Mouse (Mus musculus) MEL (cell line): ENCODE results near the gene Cadps2.

ENCODE experiments used
- EP300 ChIP-seq, 2 experiments: IDR thresholded peaks; 2 replicates each; pipeline ENCODE4 v1.6.1; 2011; ENCODE audit warnings: improper control_type of control experiment in 2 of 2, low read length in 2 of 2, low read depth in 1 of 2, mild to moderate bottlenecking in 1 of 2
- MEF2A ChIP-seq: IDR thresholded peaks from 2 replicates; pipeline ENCODE4 v1.6.1; 2014; ENCODE audit warnings: low read depth, mild to moderate bottlenecking, inconsistent platforms, low read length, improper control_type of control experiment; ENCODE audit not compliant: poor library complexity, insufficient replicate concordance, severe bottlenecking; ENCODE audit errors: extremely low read depth
- MXI1 ChIP-seq: IDR thresholded peaks from 2 replicates; pipeline ENCODE4 v1.6.1; 2011; ENCODE audit warnings: mild to moderate bottlenecking, low read depth, low read length, improper control_type of control experiment
- POLR2A ChIP-seq, 2 experiments: IDR thresholded peaks; 2 replicates each; pipeline ENCODE4 v1.6.1; 2011 to 2012; ENCODE audit warnings: low read length in 2 of 2, mild to moderate bottlenecking in 2 of 2, control low read depth in 1 of 2, improper control_type of control experiment in 1 of 2, low read depth in 1 of 2, moderate library complexity in 1 of 2; ENCODE audit not compliant: control insufficient read depth in 1 of 2, insufficient read depth in 1 of 2, poor library complexity in 1 of 2
- POLR2AphosphoS2 ChIP-seq: IDR thresholded peaks from 2 replicates; pipeline ENCODE4 v1.6.1; 2011; ENCODE audit warnings: low read length, improper control_type of control experiment
- TBP ChIP-seq: IDR thresholded peaks from 2 replicates; pipeline ENCODE4 v1.8.0; 2011; ENCODE audit warnings: low read depth, low read length, improper control_type of control experiment

DNA sequence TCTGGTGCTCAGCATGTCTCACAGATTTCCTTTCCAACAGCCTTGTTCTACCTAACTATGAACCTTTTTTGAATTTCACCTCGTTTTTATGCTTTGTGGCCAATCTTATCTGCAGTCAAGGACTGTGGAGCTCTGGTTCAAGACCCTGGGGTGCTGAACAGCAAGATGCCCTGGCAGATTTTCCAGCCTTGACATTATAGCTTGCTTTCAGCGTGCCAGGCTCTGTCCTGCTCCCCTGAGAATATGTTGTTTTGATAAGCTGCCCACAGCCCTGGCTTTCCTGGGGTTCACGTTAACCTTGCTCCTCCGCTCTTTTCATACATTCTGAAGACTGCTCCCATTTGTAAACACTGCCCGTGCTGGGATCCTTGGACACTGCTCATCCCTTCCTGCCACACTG lies 385.3 kb downstream of the Cadps2 start:
- no peak for TF ChIP-seq POLR2A (IDR thresholded peaks at IDR 0.05; ENCODE audit: control insufficient read depth in 1 of 2, insufficient read depth in 1 of 2, low read depth in 1 of 2, low read length in 2 of 2, poor library complexity in 1 of 2)
- no peak for TF ChIP-seq POLR2AphosphoS2
- TF ChIP-seq MEF2A: no peak
- TF ChIP-seq EP300 (IDR thresholded peaks at IDR 0.05; ENCODE audit: low read depth in 1 of 2, low read length in 2 of 2): no peak
- no peak for TF ChIP-seq TBP
- no peak for TF ChIP-seq MXI1
